Mouse (Mus musculus) liver, embryonic 14.5 days (tissue): ENCODE results near the gene Zfp239.

Experiments used
- CTCF ChIP-seq: IDR thresholded peaks from 2 replicates; pipeline ENCODE4 v1.5.1; 2016; ENCODE audit warnings: antibody characterized with exemption, low read depth, control low read depth
- EP300 ChIP-seq: IDR thresholded peaks from 2 replicates; pipeline ENCODE4 v1.6.1; 2016; ENCODE audit warnings: antibody characterized with exemption, low read depth

GRCm38 (mm10) chr6:117874621-117875281, 12.9 kb downstream of the Zfp239 start:
- TF ChIP-seq CTCF: no peak
- no peak for TF ChIP-seq EP300
